Mouse (Mus musculus) E14TG2a.4 (cell line): ENCODE measurements around the gene Kcnh8.

ENCODE experiments used
- H3K27me3 ChIP-seq: 2 replicates; pipeline ENCODE4 v1.6.1; 2014; ENCODE audit warnings: low read length, control low read depth; ENCODE audit not compliant: insufficient read depth
- H3K36me3 ChIP-seq: 2 replicates; pipeline ENCODE4 v1.6.1; 2014; ENCODE audit warnings: low read length, control low read depth; ENCODE audit not compliant: insufficient read depth
- H3K4me1 ChIP-seq: replicated peaks from 2 replicates; pipeline ENCODE4 v1.6.1; 2014; ENCODE audit warnings: low read depth, low read length, control low read depth
- H3K4me3 ChIP-seq: replicated peaks from 2 replicates; pipeline ENCODE4 v1.5.1; 2014; ENCODE audit warnings: mild to moderate bottlenecking, low read length
- H3K9me3 ChIP-seq: 2 replicates; pipeline ENCODE4 v1.6.1; 2014; ENCODE audit warnings: low read length, control low read depth
- CTCF ChIP-seq: conservative IDR thresholded peaks from 2 replicates; pipeline ENCODE4 v1.5.1; 2014; ENCODE audit warnings: low read length
- NANOG ChIP-seq: IDR thresholded peaks from 2 replicates; pipeline ENCODE4 v1.6.1; 2014; ENCODE audit warnings: borderline replicate concordance, low read length, mixed read lengths
- POU5F1 ChIP-seq: IDR thresholded peaks from 2 replicates; pipeline ENCODE4 v1.6.1; 2014; ENCODE audit warnings: low read length, borderline replicate concordance

Kcnh8 gene

DNA sequence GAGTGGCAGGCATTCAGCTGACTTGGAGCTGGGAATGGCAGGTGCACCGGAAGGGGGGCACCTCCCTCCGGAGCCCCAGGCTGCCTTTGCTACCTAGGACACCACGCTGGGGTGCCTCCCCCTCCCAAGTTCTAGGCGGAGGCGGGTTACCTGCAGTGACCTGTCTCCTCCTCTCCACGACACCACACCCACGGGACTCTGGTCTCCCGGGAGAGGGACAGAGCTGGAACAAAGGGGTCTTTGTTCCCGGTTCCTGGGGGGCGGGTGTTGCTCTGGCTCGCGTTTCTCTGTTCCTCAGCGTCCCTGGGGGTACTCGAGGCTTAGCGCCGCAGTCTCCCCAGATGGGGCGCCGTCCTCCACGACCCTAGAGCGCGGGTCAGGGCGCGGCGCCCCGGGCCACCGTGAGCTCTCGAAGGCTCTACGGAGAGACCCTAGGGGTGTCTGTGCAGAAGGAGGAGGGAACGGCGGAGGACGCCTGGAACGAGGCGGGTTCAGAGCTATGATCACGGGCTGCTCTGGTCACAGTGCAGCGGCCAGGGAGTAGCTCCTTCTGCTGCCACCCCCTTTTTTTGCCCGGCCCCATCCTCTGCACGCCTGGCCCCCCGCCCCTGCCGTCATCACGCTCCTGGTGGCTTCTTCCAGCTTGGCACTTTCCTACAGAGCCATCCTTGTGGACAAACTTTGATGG, at the start of gene Kcnh8:
Gene Kcnh8 (plus strand): TSS at position 617 of the 688 bp plus-strand sequence.
- Histone ChIP-seq H3K4me3 (peak within 1 kb of the TSS; percentile 86), H3K36me3 (no peaks in the 10 kb centered on the region), H3K4me1 (peaks cover 34% of the 10 kb centered on the region), H3K9me3 (no peaks in the 10 kb centered on the region), H3K27me3 (peaks cover 10% of the 10 kb centered on the region)
- TF ChIP-seq POU5F1: no peak
- no peak for TF ChIP-seq CTCF
- TF ChIP-seq NANOG: no peak

DNA sequence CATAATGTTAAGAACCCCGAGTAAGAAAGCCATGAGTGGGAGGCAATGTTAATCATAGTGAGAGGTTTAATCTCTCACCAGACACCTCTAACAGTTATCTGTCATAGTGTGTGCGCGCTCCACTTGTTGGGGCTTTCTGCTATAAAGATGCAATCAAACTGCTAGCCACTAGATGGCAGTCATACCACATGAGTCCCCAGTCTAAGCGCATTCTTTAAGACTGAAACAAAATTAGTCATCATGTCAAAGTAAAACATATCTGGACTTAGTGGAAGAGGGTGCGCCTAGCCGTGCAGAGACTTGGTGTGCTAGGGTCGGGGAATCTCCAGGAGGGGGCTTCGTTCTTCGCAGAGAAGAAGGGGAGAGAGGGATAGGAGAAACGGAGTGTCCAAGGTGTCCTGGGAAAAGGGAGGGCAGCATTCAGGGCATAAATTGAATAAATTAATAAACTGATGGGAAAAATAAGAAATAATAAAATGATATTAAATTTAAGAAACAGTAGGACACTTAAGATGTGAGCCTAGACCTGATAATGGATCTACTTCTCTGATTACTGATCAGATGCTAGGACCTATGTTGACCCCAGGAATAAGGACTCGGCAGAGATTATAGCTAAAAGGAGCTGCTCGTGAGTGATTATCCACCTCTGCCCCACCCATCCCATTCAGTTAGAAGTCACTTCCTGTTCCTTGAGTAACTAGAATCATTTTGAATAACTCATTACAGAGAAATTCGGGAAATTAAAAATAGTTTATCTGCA, 42.4 kb upstream of the Kcnh8 start:
- H3K4me1 ChIP-seq: peaks cover 4% of the 10 kb centered on the region; the same call in 1 of the 2 replicates
- no peaks in the 10 kb centered on the region for H3K9me3 ChIP-seq
- TF ChIP-seq CTCF (peak; percentile 58), POU5F1 (no peak)
- H3K36me3 ChIP-seq: no peaks in the 10 kb centered on the region
- no peaks in the 10 kb centered on the region for H3K27me3 ChIP-seq
- no peak overlapping the region for H3K4me3 ChIP-seq

DNA sequence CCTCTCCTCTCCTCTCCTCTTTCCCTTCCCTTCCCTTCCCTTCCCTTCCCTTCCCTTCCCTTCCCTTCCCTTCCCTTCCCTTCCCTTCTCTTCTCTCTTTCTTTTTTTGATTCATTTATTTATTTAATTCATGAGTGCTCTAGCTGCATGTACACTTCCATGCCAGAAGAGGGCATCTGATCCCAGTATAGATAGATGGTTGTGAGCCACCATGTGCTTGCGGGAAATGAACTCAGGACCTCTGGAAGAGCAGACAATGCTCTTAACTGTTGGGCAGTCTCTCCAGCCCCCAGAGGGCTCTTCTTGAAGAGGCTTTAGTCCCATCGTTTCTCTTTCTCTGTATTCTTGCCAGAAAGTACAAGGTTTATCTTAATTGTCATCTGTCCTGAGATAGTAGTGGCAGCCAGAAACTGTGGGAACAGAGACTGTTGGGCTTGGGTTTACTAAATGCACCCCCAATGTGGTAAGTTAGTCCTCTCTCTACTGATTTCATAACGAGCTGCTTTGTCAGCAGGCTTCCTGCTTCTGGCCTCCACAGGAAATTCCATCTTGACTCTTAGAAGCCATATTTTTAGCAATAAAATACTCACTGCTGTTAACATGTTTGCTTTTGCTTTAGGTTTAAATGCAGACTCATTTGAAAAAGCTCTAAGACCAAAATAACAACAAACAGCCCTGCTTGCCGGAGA, 36.9 kb upstream of the Kcnh8 start:
- Histone ChIP-seq H3K4me1 (peaks cover 4% of the 10 kb centered on the region; the same call in 1 of the 2 replicates), H3K4me3 (no peak overlapping the region), H3K27me3 (peaks cover 7% of the 10 kb centered on the region; the same call in 1 of the 2 replicates), H3K36me3 (no peaks in the 10 kb centered on the region), H3K9me3 (no peaks in the 10 kb centered on the region)
- no peak for TF ChIP-seq POU5F1
- peak; percentile 22 for TF ChIP-seq CTCF

DNA sequence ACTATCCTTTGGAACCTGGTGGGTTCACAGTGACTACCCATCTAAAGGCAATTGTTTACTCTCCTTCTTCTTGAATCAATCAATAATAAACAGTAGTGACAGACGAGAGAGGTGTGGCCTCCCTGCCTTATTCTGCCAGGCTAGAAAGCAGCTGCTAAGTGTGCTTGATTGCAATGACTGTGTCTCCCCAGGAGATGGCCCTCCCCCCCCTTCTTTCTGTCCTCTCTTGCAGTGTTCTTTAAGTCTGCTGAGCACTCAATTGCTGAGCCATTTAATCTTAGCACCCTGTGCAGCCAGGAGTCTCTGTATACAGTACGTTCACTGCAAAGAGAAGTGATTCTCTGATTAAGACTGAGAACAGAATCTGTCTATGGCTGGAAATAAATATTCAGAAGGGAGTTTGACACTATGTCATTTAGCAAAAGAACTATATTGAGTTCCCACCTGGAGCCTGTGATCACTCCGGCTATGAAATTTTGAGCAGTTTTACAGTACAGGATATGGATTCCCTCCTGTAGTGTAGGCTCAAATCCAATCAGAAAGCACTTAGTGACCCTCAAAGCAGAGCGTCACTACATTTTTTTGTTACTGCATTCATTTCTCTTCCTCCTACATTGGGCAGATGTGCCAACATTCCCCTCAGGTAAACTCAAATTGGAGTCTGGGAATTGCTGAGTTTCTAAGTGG, 32.8 kb upstream of the Kcnh8 start:
- H3K4me1 ChIP-seq: no peaks in the 10 kb centered on the region
- no peaks in the 10 kb centered on the region for H3K9me3 ChIP-seq
- peaks cover 7% of the 10 kb centered on the region; the same call in 1 of the 2 replicates for H3K27me3 ChIP-seq
- no peak for TF ChIP-seq NANOG
- TF ChIP-seq CTCF: peak; percentile 24; the same call in 1 of the 2 replicates
- TF ChIP-seq POU5F1: no peak
- H3K4me3 ChIP-seq: no peak overlapping the region
- no peaks in the 10 kb centered on the region for H3K36me3 ChIP-seq

DNA sequence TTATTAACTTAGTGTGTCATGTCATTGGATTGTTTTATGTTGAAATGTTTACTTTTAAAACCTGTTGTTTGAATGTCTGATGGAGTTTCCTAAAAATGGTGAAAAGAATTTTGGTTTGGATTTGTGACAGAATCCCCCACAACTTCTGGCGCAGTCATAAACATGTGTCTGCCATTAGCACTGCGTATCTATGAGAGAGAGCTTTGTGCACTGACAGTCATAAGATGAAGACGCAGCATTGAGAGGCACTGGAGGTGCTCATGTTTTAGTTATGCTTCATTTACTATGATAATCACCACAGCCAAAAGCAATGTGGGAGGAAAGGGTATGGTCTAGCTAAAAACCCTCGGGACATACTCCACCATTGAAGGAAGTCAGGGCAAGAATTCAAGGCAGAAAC, 30.3 kb upstream of the Kcnh8 start:
- no peak overlapping the region for H3K4me3 ChIP-seq
- H3K4me1 ChIP-seq: no peaks in the 10 kb centered on the region
- no peaks in the 10 kb centered on the region for H3K9me3 ChIP-seq
- TF ChIP-seq CTCF: no peak
- no peak for TF ChIP-seq POU5F1
- TF ChIP-seq NANOG: no peak
- H3K36me3 ChIP-seq: no peaks in the 10 kb centered on the region
- H3K27me3 ChIP-seq: no peaks in the 10 kb centered on the region

DNA sequence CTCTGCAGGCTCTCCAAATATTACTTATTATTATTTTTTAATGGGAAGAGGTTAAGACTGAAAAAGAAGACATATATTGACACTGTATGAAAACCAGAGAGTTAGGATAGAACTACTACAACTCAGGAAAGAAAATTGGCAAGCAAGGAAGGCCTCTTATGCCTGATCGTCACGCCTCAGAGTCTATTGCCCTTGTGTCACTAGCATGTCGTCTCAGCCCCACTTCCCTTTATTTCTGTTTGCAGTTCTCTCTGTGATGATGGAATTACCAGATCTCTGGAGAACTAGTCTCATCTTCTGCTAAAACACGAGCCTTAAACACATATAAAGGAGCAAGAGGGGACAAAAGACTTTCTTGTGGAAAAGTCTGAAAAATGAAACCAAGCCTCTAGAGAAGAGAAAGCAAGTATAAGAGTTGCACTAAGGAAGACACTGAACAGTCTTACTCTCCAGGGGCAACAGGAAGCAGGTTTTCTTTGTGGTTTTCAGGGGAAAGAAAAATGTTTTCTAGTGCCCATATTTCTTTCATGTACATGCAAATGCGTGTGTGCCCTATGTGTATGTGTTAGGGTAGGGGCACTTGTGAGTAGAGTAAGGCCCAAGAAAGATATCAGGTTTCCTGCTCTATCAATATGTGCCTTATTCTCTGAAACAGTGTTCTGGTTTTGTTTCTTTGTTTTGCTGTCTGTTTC, 10.9 kb upstream of the Kcnh8 start:
- Histone ChIP-seq H3K4me1 (no peaks in the 10 kb centered on the region), H3K27me3 (no peaks in the 10 kb centered on the region), H3K36me3 (no peaks in the 10 kb centered on the region), H3K9me3 (no peaks in the 10 kb centered on the region), H3K4me3 (no peak overlapping the region)
- TF ChIP-seq POU5F1 (no peak), NANOG (no peak), CTCF (no peak)

DNA sequence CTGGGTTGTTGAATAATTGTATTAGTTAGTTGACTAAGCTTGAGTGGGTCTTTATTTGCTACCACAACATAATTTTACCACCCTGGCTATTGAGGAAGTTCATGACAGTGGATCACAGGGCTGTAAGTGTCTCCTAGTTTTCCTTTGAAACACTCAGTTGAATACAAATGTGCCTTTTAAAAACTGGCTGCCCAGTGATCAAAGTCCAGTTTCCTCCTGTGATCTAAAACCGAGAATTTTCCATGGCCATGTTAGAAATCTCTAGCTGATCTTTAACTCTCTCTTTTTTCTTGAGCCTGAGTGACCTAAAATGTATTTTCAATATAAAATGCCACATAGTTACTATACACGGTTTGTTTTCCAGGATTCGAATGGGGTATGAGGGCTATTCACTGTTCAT, 3.4 kb upstream of the Kcnh8 start:
- TF ChIP-seq POU5F1: no peak
- TF ChIP-seq NANOG: no peak
- no peak for TF ChIP-seq CTCF
- H3K4me3 ChIP-seq: no peak overlapping the region
- H3K4me1 ChIP-seq: peaks cover 29% of the 10 kb centered on the region
- no peaks in the 10 kb centered on the region for H3K9me3 ChIP-seq
- peaks cover 10% of the 10 kb centered on the region for H3K27me3 ChIP-seq
- H3K36me3 ChIP-seq: no peaks in the 10 kb centered on the region

DNA sequence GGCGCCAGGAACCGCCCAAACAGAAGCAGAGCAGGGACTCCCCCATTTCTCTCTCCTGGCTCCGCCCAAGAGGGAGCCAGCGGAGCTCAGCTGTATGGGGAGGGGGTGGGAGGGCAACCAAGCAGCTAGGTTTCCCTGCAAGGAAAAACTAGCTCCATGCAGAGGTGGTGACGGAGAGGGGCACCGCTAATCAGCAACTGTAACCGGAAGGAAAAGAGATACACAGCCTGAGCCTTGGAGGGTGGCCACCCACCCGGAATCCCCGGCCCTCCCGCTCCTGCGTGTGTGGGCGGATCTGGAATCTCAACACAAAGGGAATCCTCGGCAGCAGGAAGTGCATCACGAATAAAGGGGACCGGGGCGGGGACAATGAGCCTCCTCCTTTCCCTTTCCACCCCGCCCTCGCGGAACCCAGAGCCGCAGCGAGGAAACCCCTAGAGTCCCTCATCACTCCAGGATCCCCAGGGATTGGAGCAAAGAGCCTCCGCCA, 1.6 kb upstream of the Kcnh8 start:
- H3K4me3 ChIP-seq: peak overlapping the region; percentile 86
- peaks cover 10% of the 10 kb centered on the region for H3K27me3 ChIP-seq
- TF ChIP-seq POU5F1 (no peak), NANOG (no peak), CTCF (no peak)
- peaks cover 29% of the 10 kb centered on the region for H3K4me1 ChIP-seq
- no peaks in the 10 kb centered on the region for H3K36me3 ChIP-seq
- no peaks in the 10 kb centered on the region for H3K9me3 ChIP-seq
